Mouse (Mus musculus) CH12.LX (cell line): ENCODE results near the gene Tns3. TPM values are rescaled to one million over a fixed set of nuclear protein-coding genes. Genes with fewer than 3 reads are reported as not detected.

Source experiments
- DNase-seq: peaks from one replicate; pipeline ENCODE4 v3.0.0-alpha.2; 2013; ENCODE audit errors: extremely low read depth
- H3K27ac ChIP-seq: 2 replicates; pipeline ENCODE4 v1.5.1; 2012; ENCODE audit warnings: low read depth, mild to moderate bottlenecking, control low read depth, moderate library complexity; ENCODE audit not compliant: insufficient read depth
- H3K27me3 ChIP-seq: replicated peaks from 2 replicates; pipeline ENCODE3; 2012; ENCODE audit warnings: inconsistent platforms
- H3K36me3 ChIP-seq, 2 experiments: replicated peaks in 1 of 2; 2 replicates each; pipeline versions ENCODE3 to v1.6.1; 2012; ENCODE audit warnings: inconsistent platforms in 1 of 2, low read length in 1 of 2, mild to moderate bottlenecking in 1 of 2, mixed read lengths in 1 of 2, moderate library complexity in 1 of 2; ENCODE audit not compliant: control insufficient read depth in 1 of 2, insufficient read depth in 1 of 2
- H3K4me1 ChIP-seq, 2 experiments: 2 replicates each; pipeline ENCODE4 v1.6.1; 2012; ENCODE audit warnings: inconsistent platforms in 1 of 2, moderate library complexity in 1 of 2; ENCODE audit not compliant: insufficient read depth in 2 of 2, control insufficient read depth in 1 of 2
- H3K4me2 ChIP-seq: 2 replicates; pipeline ENCODE4 v1.6.1; 2012; ENCODE audit warnings: low read depth, mild to moderate bottlenecking, control low read depth; ENCODE audit not compliant: poor library complexity, insufficient read depth, severe bottlenecking
- H3K4me3 ChIP-seq, 3 experiments: fragments of 150-350 bp in 1 of 3; sonication (generic) in 1 of 3; replicated peaks in 1 of 3; 2 replicates each; pipeline versions ENCODE3 to v1.5.1; 2011 to 2012; ENCODE audit warnings: low read depth in 2 of 3, low read length in 2 of 3, mild to moderate bottlenecking in 2 of 3, moderate library complexity in 2 of 3, control low read depth in 1 of 3, improper control_type of control experiment in 1 of 3, inconsistent platforms in 1 of 3, mixed read lengths in 1 of 3; ENCODE audit not compliant: poor library complexity in 1 of 3
- H3K79me2 ChIP-seq: replicated peaks from 2 replicates; pipeline ENCODE4 v1.6.1; 2012; ENCODE audit warnings: mild to moderate bottlenecking, moderate library complexity; ENCODE audit not compliant: control insufficient read depth, poor library complexity, insufficient read depth, severe bottlenecking; ENCODE audit errors: extremely low read depth
- H3K9ac ChIP-seq: 2 replicates; pipeline ENCODE4 v1.6.1; 2012; ENCODE audit warnings: low read depth, mild to moderate bottlenecking, control low read depth, moderate library complexity; ENCODE audit not compliant: insufficient read depth
- H3K9me3 ChIP-seq: replicated peaks from 2 replicates; pipeline ENCODE3; 2012; ENCODE audit warnings: low read length, inconsistent platforms, mixed read lengths
- BHLHE40 ChIP-seq: IDR thresholded peaks from 2 replicates; pipeline ENCODE4 v1.6.1; 2011; ENCODE audit warnings: mild to moderate bottlenecking, low read depth, low read length, improper control_type of control experiment
- CHD1 ChIP-seq: IDR thresholded peaks from 2 replicates; pipeline ENCODE4 v1.6.1; 2012; ENCODE audit warnings: low read depth, low read length, improper control_type of control experiment, inconsistent platforms
- CTCF ChIP-seq, 2 experiments: IDR thresholded peaks in 1 of 2; conservative IDR thresholded peaks in 1 of 2; 2 replicates each; pipeline ENCODE4 v1.5.1; 2011 to 2012; ENCODE audit warnings: low read depth in 2 of 2, low read length in 2 of 2, improper control_type of control experiment in 1 of 2, inconsistent platforms in 1 of 2, mild to moderate bottlenecking in 1 of 2, moderate library complexity in 1 of 2
- E2F4 ChIP-seq: IDR thresholded peaks from 2 replicates; pipeline ENCODE4 v1.6.1; 2011; ENCODE audit warnings: low read depth, low read length, improper control_type of control experiment; ENCODE audit not compliant: insufficient replicate concordance
- HCFC1 ChIP-seq: IDR thresholded peaks from 2 replicates; pipeline ENCODE4 v1.6.1; 2012; ENCODE audit warnings: low read depth, mild to moderate bottlenecking, inconsistent platforms, low read length, improper control_type of control experiment
- IRF4 ChIP-seq: IDR thresholded peaks from 2 replicates; pipeline ENCODE4 v1.6.1; 2014; ENCODE audit warnings: low read depth, mild to moderate bottlenecking, inconsistent platforms, low read length, improper control_type of control experiment
- MAFK ChIP-seq: IDR thresholded peaks from 2 replicates; pipeline ENCODE4 v1.6.1; 2011; ENCODE audit warnings: low read length, improper control_type of control experiment; ENCODE audit not compliant: insufficient replicate concordance
- MAZ ChIP-seq: IDR thresholded peaks from 2 replicates; pipeline ENCODE4 v1.6.1; 2012; ENCODE audit warnings: low read depth, mild to moderate bottlenecking, inconsistent platforms, low read length, improper control_type of control experiment, moderate library complexity
- MEF2A ChIP-seq: IDR thresholded peaks from 2 replicates; pipeline ENCODE4 v1.6.1; 2014; ENCODE audit warnings: low read depth, mild to moderate bottlenecking, inconsistent platforms, low read length, improper control_type of control experiment, borderline replicate concordance
- MXI1 ChIP-seq: IDR thresholded peaks from 2 replicates; pipeline ENCODE4 v1.6.1; 2011; ENCODE audit warnings: mild to moderate bottlenecking, low read depth, low read length, improper control_type of control experiment
- NRF1 ChIP-seq: IDR thresholded peaks from 2 replicates; pipeline ENCODE4 v1.6.1; 2014; ENCODE audit warnings: low read depth, mild to moderate bottlenecking, inconsistent platforms, low read length, improper control_type of control experiment, moderate library complexity
- POLR2A ChIP-seq: IDR thresholded peaks from 2 replicates; pipeline ENCODE4 v1.6.1; 2011; ENCODE audit warnings: low read depth, mild to moderate bottlenecking, improper control_type of control experiment, low read length
- RAD21 ChIP-seq: IDR thresholded peaks from 2 replicates; pipeline ENCODE4 v1.6.1; 2011; ENCODE audit warnings: low read depth, mild to moderate bottlenecking, low read length, improper control_type of control experiment, moderate library complexity
- TCF12 ChIP-seq: IDR thresholded peaks from 2 replicates; pipeline ENCODE4 v1.6.1; 2014; ENCODE audit warnings: low read depth, mild to moderate bottlenecking, inconsistent platforms, low read length, improper control_type of control experiment
- UBTF ChIP-seq: IDR thresholded peaks from 2 replicates; pipeline ENCODE4 v1.6.1; 2012; ENCODE audit warnings: low read depth, mild to moderate bottlenecking, inconsistent platforms, low read length, improper control_type of control experiment, moderate library complexity
- USF1 ChIP-seq: IDR thresholded peaks from 2 replicates; pipeline ENCODE4 v1.6.1; 2014; ENCODE audit warnings: low read depth, mild to moderate bottlenecking, inconsistent platforms, low read length, improper control_type of control experiment
- ZC3H11A ChIP-seq: IDR thresholded peaks from 2 replicates; pipeline ENCODE4 v1.6.1; 2012; ENCODE audit warnings: low read depth, mild to moderate bottlenecking, inconsistent platforms, low read length, improper control_type of control experiment
- ZKSCAN1 ChIP-seq: IDR thresholded peaks from 2 replicates; pipeline ENCODE4 v1.6.1; 2012; ENCODE audit warnings: low read depth, inconsistent platforms, low read length, improper control_type of control experiment, borderline replicate concordance
- ZMIZ1 ChIP-seq: IDR thresholded peaks from 2 replicates; pipeline ENCODE4 v1.6.1; 2012; ENCODE audit warnings: low read depth, mild to moderate bottlenecking, inconsistent platforms, low read length, improper control_type of control experiment
- ZNF384 ChIP-seq: IDR thresholded peaks from 2 replicates; pipeline ENCODE4 v1.6.1; 2012; ENCODE audit warnings: low read depth, low read length, improper control_type of control experiment, inconsistent platforms
- dilution Hi-C: fragments of 300-500 bp; cut with MboI; formaldehyde crosslinking; loops from 2 replicates; pipeline ENCODE4 v1.14.3; 2020; ENCODE audit warnings: low sequenced_read_pairs; ENCODE audit not compliant: extremely low pct_unique_long_range_greater_than_20kb, extremely low pct_ligation_motif_present
- in situ Hi-C: fragments of 300-500 bp; cut with MboI; formaldehyde crosslinking; loops from 3 replicates; pipeline ENCODE4 v1.14.3; 2019; ENCODE audit warnings: low sequenced_read_pairs, low pct_ligation_motif_present, low pct_unique_long_range_greater_than_20kb, mixed read lengths
- polyA plus RNA-seq: library from polyadenylated mRNA; unstranded; fragments of >175 nt; gene quantifications from 2 replicates; pipeline ENCODE4 v1.2.1, GENCODE M21; 2012; ENCODE audit warnings: low read depth; ENCODE audit not compliant: insufficient read length
- total RNA-seq, 2 experiments: library from RNA; depleted of rRNA; stranded (reverse); fragments of 300-350 nt in 1 of 2; fragments of >200 nt in 1 of 2; gene quantifications; 2 replicates each; pipeline ENCODE4 v1.2.3; 2012 to 2014

Gene Tns3
- total and polyA plus RNA-seq, 3 experiments, result 0.03 to 1.3 (median 0.33) TPM

DNA sequence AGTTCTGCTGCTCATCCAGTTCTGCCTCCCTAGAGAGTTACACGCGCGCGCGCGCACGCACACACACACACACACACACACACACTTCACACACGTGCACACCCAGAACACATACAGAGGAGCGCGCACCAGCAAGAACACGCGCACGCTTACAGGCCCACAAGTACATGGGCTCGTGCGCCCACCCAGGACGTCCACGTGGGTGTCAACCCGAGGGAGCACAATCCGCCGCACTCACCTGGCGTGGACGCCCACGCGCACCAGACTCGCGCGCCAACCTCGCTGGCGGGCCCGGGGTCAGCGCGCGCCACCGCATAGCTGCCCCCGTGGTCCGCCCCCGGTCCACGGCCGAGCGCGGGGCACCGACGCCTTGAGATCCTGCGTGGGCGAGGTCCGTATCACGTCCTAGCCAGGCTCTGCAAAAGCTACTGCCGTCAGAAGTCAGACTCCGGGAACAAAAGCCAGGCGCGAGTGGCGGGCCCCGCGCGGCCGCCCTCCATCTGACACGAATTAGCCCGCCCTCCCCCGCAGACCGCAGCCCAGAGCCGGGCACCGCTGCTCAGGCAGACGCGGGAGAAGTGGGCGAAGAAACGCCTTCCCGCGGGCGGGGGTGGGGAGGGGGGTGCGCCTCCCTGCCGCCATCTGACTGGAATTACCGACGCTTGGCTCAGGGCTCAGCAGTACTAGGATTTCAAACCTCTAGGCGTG lies 40.0 kb downstream of the Tns3 start:
- dilution Hi-C loops, result no loop called here
- H3K9me3 ChIP-seq, result peaks cover 2% of the 10 kb centered on the region
- DNase-seq, result no peak
- H3K36me3 ChIP-seq, result no peaks in the 10 kb centered on the region
- no peak overlapping the region for H3K4me3 ChIP-seq
- H3K27me3 ChIP-seq, result no peaks in the 10 kb centered on the region
- no peak overlapping the region for H3K4me2 ChIP-seq
- TF ChIP-seq MAFK (no peak), MXI1 (no peak), ZC3H11A (no peak), USF1 (no peak), ZMIZ1 (no peak), RAD21 (no peak), POLR2A (no peak), IRF4 (no peak), BHLHE40 (no peak), MAZ (no peak), ZNF384 (no peak), NRF1 (no peak)
- in situ Hi-C loops, result no loop called here
- no peak overlapping the region for H3K9ac ChIP-seq
- no peak overlapping the region for H3K27ac ChIP-seq
- H3K4me1 ChIP-seq, result peaks cover 0 to 16% of the 10 kb centered on the region in 2 experiments; a peak in 2 of 4 replicates
- H3K79me2 ChIP-seq, result no peaks in the 10 kb centered on the region

DNA sequence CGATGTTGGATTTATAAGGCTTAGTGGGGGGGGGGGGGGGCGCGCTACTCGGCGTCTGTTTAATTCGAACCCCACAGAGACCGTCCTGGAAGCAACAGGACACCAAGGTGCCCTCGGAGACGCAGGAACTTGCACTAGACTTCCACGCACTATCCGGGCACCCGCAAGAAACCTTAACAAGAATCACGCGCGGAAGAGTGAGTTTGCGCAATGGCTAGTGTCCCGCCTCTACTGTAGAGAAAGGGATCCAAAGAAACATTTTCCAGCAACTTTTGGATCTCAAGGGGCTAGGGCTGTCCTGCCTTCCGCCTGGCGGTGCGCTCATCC lies 40.5 kb downstream of the Tns3 start:
- H3K9ac ChIP-seq, result no peak overlapping the region
- H3K4me2 ChIP-seq, result no peak overlapping the region
- no peaks in the 10 kb centered on the region for H3K79me2 ChIP-seq
- dilution Hi-C loops, result no loop called here
- in situ Hi-C loops, result no loop called here
- peaks cover 0 to 10% of the 10 kb centered on the region in 2 experiments; a peak in 2 of 4 replicates for H3K4me1 ChIP-seq
- no peak for DNase-seq
- no peak overlapping the region for H3K27ac ChIP-seq
- H3K4me3 ChIP-seq, result no peak overlapping the region
- H3K27me3 ChIP-seq, result no peaks in the 10 kb centered on the region
- no peak for TF ChIP-seq UBTF
- TF ChIP-seq CTCF (conservative IDR thresholded peaks at IDR 0.05 in 1 of 2, IDR thresholded peaks at IDR 0.05 in 1 of 2; ENCODE audit: low read depth in 2 of 2, low read length in 2 of 2), result no peak
- TF ChIP-seq ZKSCAN1, result no peak
- no peak for TF ChIP-seq E2F4
- TF ChIP-seq TCF12, result no peak
- no peak for TF ChIP-seq ZC3H11A
- no peak for TF ChIP-seq USF1
- no peak for TF ChIP-seq MAZ
- TF ChIP-seq MAFK, result no peak
- TF ChIP-seq HCFC1, result no peak
- TF ChIP-seq POLR2A, result no peak
- TF ChIP-seq CHD1, result no peak
- TF ChIP-seq MEF2A, result no peak
- no peaks in the 10 kb centered on the region for H3K36me3 ChIP-seq
- peaks cover 2% of the 10 kb centered on the region for H3K9me3 ChIP-seq
